Mouse (Mus musculus) ES-E14 (cell line): ENCODE results near the gene Ptbp1.

Experiments used
- CHD2 ChIP-seq: IDR thresholded peaks from 2 replicates; pipeline ENCODE4 v1.6.1; 2014; ENCODE audit warnings: mild to moderate bottlenecking, low read depth, low read length, inconsistent platforms
- MAFK ChIP-seq: IDR thresholded peaks from 2 replicates; pipeline ENCODE4 v1.6.1; 2014; ENCODE audit warnings: mild to moderate bottlenecking, low read depth, low read length, inconsistent platforms; ENCODE audit not compliant: insufficient read depth
- ZC3H11A ChIP-seq: IDR thresholded peaks from 2 replicates; pipeline ENCODE4 v1.6.1; 2012; ENCODE audit warnings: low read depth, mild to moderate bottlenecking, inconsistent platforms, low read length, borderline replicate concordance
- ZNF384 ChIP-seq: IDR thresholded peaks from 2 replicates; pipeline ENCODE4 v1.6.1; 2012; ENCODE audit warnings: low read depth, low read length, inconsistent platforms

GRCm38 (mm10) chr10:79877174-79877573 lies 22.9 kb downstream of the Ptbp1 start:
- TF ChIP-seq CHD2, result no peak
- no peak for TF ChIP-seq ZNF384
- no peak for TF ChIP-seq MAFK
- no peak for TF ChIP-seq ZC3H11A
